Mouse (Mus musculus) stomach, embryonic 16.5 days (tissue): ENCODE measurements around the gene Sdhaf4. TPM values are rescaled to one million over a fixed set of nuclear protein-coding genes. Genes with fewer than 3 reads are reported as not detected.
"Not testable (repeated sequence)": the region's sequence is repeated elsewhere in the genome, so short reads cannot be mapped to it uniquely, and the experiment has no call there.

Experiments
- ATAC-seq: fragments of 200-750 bp; cut with Nextera tagmentation; 2 replicates; pipeline ENCODE4 v1.8.0; 2017; ENCODE audit warnings: moderate number of reproducible peaks, moderate TSS enrichment; ENCODE audit not compliant: insufficient read depth, low FRiP score
- H3K27ac ChIP-seq: fragments of 300-500 bp; sonication (generic); 2 replicates; pipeline ENCODE4 v1.5.1; 2014; ENCODE audit warnings: low read length
- H3K27me3 ChIP-seq: fragments of 300-500 bp; sonication (generic); 2 replicates; pipeline ENCODE4 v1.6.1; 2014; ENCODE audit warnings: low read length, control low read depth, mixed read lengths; ENCODE audit not compliant: control insufficient read depth, insufficient read depth
- H3K36me3 ChIP-seq: fragments of 300-500 bp; sonication (generic); 2 replicates; pipeline ENCODE4 v1.6.1; 2014; ENCODE audit warnings: low read length; ENCODE audit not compliant: control insufficient read depth, insufficient read depth
- H3K4me1 ChIP-seq: fragments of 300-500 bp; sonication (generic); 2 replicates; pipeline ENCODE4 v1.6.1; 2014; ENCODE audit warnings: low read length, control low read depth, mixed read lengths; ENCODE audit not compliant: control insufficient read depth, insufficient read depth
- H3K4me2 ChIP-seq: fragments of 300-500 bp; sonication (generic); 2 replicates; pipeline ENCODE4 v1.6.1; 2014; ENCODE audit warnings: low read depth, low read length, mixed read lengths
- H3K4me3 ChIP-seq: fragments of 300-500 bp; sonication (generic); replicated peaks from 2 replicates; pipeline ENCODE4 v1.5.1; 2014; ENCODE audit warnings: mild to moderate bottlenecking, low read length
- H3K9ac ChIP-seq: fragments of 300-500 bp; sonication (generic); 2 replicates; pipeline ENCODE4 v1.6.1; 2014; ENCODE audit warnings: low read length
- H3K9me3 ChIP-seq: fragments of 300-500 bp; sonication (generic); replicated peaks from 2 replicates; pipeline ENCODE4 v1.6.1; 2016; ENCODE audit warnings: low read length, control low read depth; ENCODE audit not compliant: control insufficient read depth
- WGBS: fragments of 180-500 bp; shearing (Covaris S2); extraction: QIAGEN DNeasy Blood & Tissue Kit; methylation state at CpG from one replicate; pipeline ENCODE4 v1.1.7; 2014; 5-methylcytosine and 5-hydroxymethylcytosine counted together
- polyA plus RNA-seq: library from polyadenylated mRNA; unstranded; fragments of >200 nt; fragmentation: Nextera tagmentation; extraction: Ambion mirVana; gene quantifications from 2 replicates; pipeline ENCODE4 v1.2.1, GENCODE M21; 2015

Gene Sdhaf4
- polyA plus RNA-seq, 1 experiment from 2014 or later: 68.0 TPM

DNA sequence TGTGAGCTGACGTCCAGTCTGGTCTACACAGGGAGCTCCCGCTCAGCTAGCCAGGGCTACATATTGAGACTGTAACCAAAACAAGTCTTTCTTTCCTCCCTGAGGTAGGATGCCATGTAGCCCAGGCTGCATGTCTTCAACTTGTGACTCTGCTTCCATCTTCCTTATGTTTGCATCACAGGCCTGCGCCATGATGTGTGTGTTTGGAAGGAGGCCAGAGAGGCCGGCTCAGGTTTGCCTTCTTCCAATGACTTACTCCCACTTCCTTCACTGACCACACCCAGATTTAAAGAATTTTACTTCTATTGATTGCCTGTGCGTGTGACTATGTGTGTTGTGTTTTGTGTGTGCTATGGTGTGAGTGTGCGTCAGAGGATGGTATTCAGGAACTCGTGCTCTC is 6.6 kb downstream of the Sdhaf4 start:
- WGBS: 93% methylated on average over 7 of the region's 7 CpGs
- H3K27ac ChIP-seq: no peak overlapping the region
- H3K4me3 ChIP-seq: no peak overlapping the region
- H3K9ac ChIP-seq: no peak overlapping the region
- no peaks in the 10 kb centered on the region for H3K4me1 ChIP-seq
- H3K9me3 ChIP-seq: no peaks in the 10 kb centered on the region
- 0 out of 2 replicates have a peak, but pooled peaks cover 3% of the 10 kb centered on the region for H3K36me3 ChIP-seq
- no peaks in the 10 kb centered on the region for H3K27me3 ChIP-seq
- no peak for ATAC-seq
- no peak overlapping the region for H3K4me2 ChIP-seq

DNA sequence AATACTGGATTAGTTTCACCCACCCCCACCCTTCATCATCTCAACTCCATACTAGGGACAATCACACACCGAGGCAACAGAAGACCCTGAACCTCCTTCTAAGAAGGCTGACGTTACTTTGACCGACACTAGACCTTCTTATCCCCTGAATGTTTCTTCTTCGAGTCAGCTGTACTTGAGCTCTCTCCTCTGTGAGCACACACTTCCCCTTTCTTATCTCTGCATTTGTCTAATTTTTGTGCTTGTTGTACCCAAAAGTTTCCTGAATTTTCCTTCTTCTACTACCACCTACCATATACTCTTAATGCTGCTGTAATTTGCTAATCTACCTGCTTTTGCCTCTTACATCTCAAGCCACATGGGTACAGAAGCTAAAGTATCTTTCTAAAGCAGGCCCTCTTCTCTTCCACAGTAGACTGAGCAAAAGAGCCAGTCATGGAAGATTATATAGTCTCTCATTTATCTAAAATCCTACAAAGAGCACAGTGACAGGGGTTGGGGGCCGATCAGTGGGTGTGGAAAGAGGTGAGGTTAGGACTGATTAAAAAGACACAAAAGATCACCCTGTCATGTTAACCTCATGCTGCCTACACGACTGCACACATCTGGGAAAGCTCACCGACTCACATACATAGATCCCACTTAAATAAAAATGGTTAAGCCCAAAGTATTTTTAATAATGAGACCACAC is 7.2 kb downstream of the Sdhaf4 start:
- Histone ChIP-seq H3K27me3 (no peaks in the 10 kb centered on the region), H3K4me1 (no peaks in the 10 kb centered on the region), H3K27ac (no peak overlapping the region), H3K9me3 (no peaks in the 10 kb centered on the region), H3K36me3 (0 out of 2 replicates have a peak, but pooled peaks cover 3% of the 10 kb centered on the region), H3K4me2 (no peak overlapping the region), H3K9ac (no peak overlapping the region), H3K4me3 (no peak overlapping the region)
- WGBS: 83% methylated on average over 7 of the region's 7 CpGs
- no peak for ATAC-seq

DNA sequence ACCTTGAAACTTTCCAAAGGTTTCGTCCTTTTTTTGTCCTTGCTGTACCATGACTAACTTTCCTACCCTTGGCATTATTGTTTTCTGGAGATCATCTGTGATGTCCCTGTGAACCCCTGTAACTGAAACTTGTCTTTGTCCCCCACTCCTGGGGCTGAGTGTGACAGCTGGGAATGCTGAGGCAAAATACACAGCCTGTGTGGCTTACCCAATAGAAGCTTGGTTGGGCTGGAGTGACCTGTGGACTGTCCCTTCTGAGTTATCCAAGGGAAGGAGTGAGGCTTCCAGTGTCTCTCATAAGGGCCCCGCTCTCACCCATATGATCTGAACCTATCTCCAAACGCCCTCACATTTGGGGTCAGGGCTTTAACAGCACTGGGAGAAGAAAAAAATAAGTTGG is 8.0 kb downstream of the Sdhaf4 start:
- 0 out of 2 replicates have a peak, but pooled peaks cover 3% of the 10 kb centered on the region for H3K36me3 ChIP-seq
- H3K9ac ChIP-seq: no peak overlapping the region
- no peaks in the 10 kb centered on the region for H3K4me1 ChIP-seq
- no peaks in the 10 kb centered on the region for H3K27me3 ChIP-seq
- no peak overlapping the region for H3K4me2 ChIP-seq
- H3K9me3 ChIP-seq: no peaks in the 10 kb centered on the region
- no peak for ATAC-seq
- no peak overlapping the region for H3K27ac ChIP-seq
- H3K4me3 ChIP-seq: no peak overlapping the region
- WGBS: 93% methylated on average over 3 of the region's 3 CpGs

DNA sequence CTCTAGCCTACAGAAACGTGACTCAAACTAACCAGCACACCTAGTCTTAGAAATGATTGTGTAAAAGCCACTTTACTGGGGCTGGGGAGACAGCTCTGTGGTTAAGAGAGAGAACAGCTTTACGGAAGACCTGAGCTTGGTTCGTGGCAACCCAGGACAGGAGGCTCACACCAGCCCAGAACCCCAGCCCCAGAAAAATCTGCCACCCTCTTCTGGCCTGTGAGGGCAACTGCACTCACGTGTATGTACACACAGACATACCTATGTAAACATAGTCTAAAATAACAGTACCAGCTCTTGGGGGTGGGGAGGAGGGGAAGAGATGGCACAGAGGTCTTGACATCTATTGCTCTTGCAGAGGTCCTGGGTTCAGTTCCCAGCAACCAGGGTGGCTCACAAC is 10.0 kb downstream of the Sdhaf4 start:
- Histone ChIP-seq H3K4me3 (no peak overlapping the region), H3K36me3 (0 out of 2 replicates have a peak, but pooled peaks cover 3% of the 10 kb centered on the region), H3K9me3 (no peaks in the 10 kb centered on the region), H3K4me1 (no peaks in the 10 kb centered on the region), H3K4me2 (no peak overlapping the region), H3K27me3 (no peaks in the 10 kb centered on the region), H3K27ac (no peak overlapping the region), H3K9ac (no peak overlapping the region)
- ATAC-seq: no peak
- 88% methylated on average over 4 of the region's 4 CpGs for WGBS

DNA sequence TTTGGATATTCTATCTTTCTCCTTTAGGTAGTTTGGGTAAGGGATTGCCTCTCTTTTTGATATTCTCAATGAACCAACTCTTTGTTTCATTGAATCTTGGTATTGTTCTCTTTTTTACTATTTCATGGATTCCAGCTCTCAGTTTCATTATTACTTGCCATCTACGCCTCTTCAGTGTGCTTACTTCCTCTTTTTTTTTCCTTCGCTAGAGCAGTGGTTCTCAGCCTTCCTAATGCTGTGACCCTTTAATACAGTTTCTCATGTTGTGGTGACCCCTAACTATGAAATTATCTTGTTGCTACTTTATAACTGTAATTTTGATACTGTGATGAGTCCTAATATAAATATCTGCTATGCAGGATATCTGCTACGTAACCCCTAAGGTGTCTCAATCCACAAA is 22.3 kb downstream of the Sdhaf4 start:
- Histone ChIP-seq H3K27ac (no peak overlapping the region), H3K4me1 (no peaks in the 10 kb centered on the region), H3K9me3 (no peaks in the 10 kb centered on the region), H3K36me3 (no peaks in the 10 kb centered on the region), H3K4me3 (no peak overlapping the region), H3K4me2 (no peak overlapping the region), H3K27me3 (no peaks in the 10 kb centered on the region), H3K9ac (no peak overlapping the region)
- whole genome bisulfite sequencing: 89% methylated on average over 3 of the region's 3 CpGs
- ATAC-seq: no peak

DNA sequence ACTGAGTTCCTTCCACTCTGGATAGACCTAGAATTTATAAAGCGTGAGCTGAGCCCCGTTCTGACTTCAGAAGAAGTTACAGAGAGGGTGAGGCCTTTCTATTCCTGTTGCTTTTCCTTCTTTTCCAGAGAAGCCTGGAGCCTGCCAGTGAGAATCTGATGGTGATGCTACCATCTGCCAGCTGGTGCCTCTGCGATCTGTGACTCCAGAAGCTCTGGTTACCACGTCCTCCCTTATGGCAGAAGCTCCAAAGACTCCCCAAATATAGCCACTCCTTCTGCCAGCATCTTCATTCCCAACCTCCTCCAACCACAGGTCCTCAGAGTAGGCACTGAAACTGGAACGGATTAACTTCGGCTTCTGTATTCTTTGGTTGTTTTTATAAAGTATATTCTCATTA is 27.2 kb downstream of the Sdhaf4 start:
- no peaks in the 10 kb centered on the region for H3K27me3 ChIP-seq
- H3K9me3 ChIP-seq: no peaks in the 10 kb centered on the region
- no peak overlapping the region for H3K4me2 ChIP-seq
- no peaks in the 10 kb centered on the region for H3K36me3 ChIP-seq
- WGBS: 84% methylated on average over 6 of the region's 6 CpGs
- ATAC-seq: no peak
- no peak overlapping the region for H3K4me3 ChIP-seq
- no peaks in the 10 kb centered on the region for H3K4me1 ChIP-seq
- H3K27ac ChIP-seq: no peak overlapping the region
- H3K9ac ChIP-seq: no peak overlapping the region

DNA sequence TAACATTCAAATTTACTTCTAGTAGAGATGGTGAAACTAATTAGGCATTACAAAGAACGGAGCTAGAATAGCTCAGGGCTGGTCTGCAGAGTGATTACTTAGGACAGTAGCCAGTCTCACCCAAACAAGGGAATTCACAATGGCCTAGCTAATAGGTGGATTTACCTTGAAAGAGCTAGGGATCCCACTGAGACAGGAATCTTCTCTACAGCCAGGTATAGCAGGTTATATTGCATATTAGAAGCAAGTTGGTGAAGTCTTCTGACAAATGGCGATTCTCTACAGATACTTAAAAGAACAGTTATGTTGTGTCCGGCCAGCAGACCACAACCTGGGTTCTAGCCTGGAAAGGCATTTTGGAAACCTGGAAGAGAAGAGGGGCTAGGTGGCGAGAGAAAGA is 34.3 kb downstream of the Sdhaf4 start:
- not testable (repeated sequence) for H3K27ac ChIP-seq, H3K9ac ChIP-seq, H3K4me3 ChIP-seq, H3K9me3 ChIP-seq, H3K4me2 ChIP-seq, H3K36me3 ChIP-seq, ATAC-seq, H3K27me3 ChIP-seq, H3K4me1 ChIP-seq
- 88% methylated on average over 3 of the region's 4 CpGs for WGBS

DNA sequence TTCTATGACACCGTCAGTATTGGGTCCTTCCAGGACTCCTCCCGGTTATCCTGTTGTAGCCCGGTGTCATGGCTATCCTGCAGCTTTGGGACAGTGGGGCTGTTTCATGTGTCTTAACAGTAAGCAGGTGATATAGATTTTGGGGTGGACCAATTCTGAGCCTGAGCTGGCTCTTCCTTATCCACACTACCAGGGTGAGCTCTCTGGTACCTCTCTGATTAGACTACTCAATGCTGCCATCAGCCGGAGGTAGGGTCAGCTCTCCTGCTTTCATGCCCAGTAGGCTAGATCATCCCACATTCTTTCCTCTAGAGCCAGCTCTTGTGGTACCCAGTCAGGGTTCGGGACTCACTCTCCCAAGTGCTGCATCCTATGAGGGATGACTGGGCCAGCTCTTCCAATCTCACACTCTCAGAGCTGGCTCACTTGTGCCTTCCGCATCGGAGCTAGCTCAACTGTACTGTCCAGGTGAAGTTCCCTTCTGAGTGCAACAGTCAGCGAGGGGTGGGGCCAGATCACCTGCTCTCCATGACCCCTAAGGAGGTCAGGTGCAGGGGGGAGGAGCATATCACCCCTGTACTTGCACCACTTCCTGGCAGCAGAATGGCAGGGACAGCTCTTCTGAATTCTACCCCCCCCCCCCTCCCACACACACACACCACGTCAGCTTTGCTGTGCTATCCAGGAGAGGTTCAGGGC is 37.3 kb downstream of the Sdhaf4 start:
- Histone ChIP-seq H3K9me3 (no peaks in the 10 kb centered on the region), H3K4me3 (no peak overlapping the region), H3K9ac (no peak overlapping the region), H3K27me3 (no peaks in the 10 kb centered on the region), H3K4me2 (no peak overlapping the region), H3K36me3 (no peaks in the 10 kb centered on the region), H3K4me1 (no peaks in the 10 kb centered on the region), H3K27ac (no peak overlapping the region)
- WGBS: 81% methylated on average over 9 of the region's 9 CpGs
- ATAC-seq: no peak

DNA sequence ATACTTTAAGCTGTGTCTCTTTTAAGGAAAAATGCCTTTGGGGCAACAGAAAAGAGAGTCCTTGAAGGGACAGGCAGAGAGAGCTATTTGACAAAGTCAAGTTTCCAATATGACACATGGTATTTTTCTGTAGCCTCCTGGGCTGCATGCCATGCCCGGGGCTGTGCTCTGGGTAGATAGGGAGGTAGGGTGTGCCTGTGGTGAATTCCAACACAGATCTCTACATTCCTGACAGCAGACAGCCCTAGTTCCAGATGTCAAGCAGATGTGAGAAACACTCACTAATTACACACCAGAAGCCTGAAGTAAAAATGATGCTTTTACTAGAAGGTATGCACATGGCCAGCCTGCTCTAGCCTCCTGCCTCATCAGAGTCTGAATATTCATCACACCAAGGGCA is 39.2 kb downstream of the Sdhaf4 start:
- no peaks in the 10 kb centered on the region for H3K9me3 ChIP-seq
- H3K4me1 ChIP-seq: no peaks in the 10 kb centered on the region
- no peak for ATAC-seq
- no peaks in the 10 kb centered on the region for H3K27me3 ChIP-seq
- 56% methylated on average over 1 of the region's 1 CpGs for WGBS
- H3K9ac ChIP-seq: no peak overlapping the region
- no peak overlapping the region for H3K4me3 ChIP-seq
- no peak overlapping the region for H3K4me2 ChIP-seq
- H3K27ac ChIP-seq: no peak overlapping the region
- no peaks in the 10 kb centered on the region for H3K36me3 ChIP-seq
